Mouse (Mus musculus): Measurements from ENCODE around the gene Mosmo. TPM values are rescaled to one million over a fixed set of nuclear protein-coding genes. Genes with fewer than 3 reads are reported as not detected.

The Mosmo gene
- total and polyA plus RNA-seq, 2 experiments from 2014 or later: 9.9 to 51.1 TPM

DNA sequence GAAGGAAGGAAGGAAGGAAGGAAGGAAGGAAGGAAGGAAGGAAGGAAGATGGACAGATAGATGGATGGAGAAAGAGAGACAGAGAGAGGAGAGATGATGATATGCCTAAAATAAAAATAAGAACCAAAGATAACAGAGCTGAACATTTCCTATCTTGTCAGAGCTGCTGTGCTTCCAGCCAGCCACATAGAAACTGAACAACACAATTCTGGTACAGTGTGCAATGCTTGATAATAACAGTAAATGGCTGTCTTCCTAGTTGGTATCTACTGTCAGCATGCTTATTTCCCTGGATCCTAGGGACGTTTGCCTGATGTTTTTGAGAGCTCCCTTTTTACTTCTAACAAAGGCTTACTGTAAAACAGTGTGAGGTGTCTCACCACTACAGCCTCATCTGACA is 94.0 kb downstream of the Mosmo start:
- TF ChIP-seq CTCF (IDR thresholded peaks at IDR 0.05; ENCODE audit: low read depth): no peak
- no peak for TF ChIP-seq EP300 (IDR thresholded peaks at IDR 0.05; ENCODE audit: low read depth)
- 30% methylated on average over 1 of the region's 1 CpGs for WGBS

DNA sequence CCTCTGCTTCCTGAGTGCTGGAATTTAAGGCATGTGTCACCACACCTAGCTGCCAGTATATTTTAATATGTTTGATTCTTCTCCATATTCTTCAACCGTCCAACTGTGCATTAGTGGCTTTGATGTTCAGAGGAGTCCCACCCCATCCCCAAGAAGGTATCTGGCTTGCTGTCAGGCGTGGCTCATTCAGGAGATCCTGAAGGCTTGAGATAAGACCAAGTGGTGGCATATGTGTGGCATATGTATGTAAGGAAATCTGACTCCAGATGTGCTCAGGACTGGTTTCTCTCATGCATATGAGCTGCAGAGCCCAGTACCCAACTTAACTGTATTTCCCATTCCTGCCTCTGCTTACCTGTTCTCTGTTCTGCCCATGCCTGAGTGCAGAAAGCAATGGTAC is 100.6 kb downstream of the Mosmo start:
- Histone ChIP-seq H3K9ac (replicated peaks; ENCODE audit: low read depth, low read length) (no peak overlapping the region), H3K27me3 (ENCODE audit: control insufficient read depth, insufficient read depth, low read length) (no peaks in the 10 kb centered on the region), H3K9me3 (replicated peaks; ENCODE audit: control insufficient read depth, low read length) (no peaks in the 10 kb centered on the region), H3K4me1 (ENCODE audit: control insufficient read depth, insufficient read depth) (no peaks in the 10 kb centered on the region), H3K4me3 (ENCODE audit: low read depth, low read length) (no peak overlapping the region), H3K27ac (ENCODE audit: low read depth) (no peak overlapping the region), H3K36me3 (replicated peaks; ENCODE audit: control insufficient read depth, insufficient read depth, low read length) (no peaks in the 10 kb centered on the region), H3K4me2 (ENCODE audit: low read depth, low read length) (no peak overlapping the region)
- ATAC-seq (ENCODE audit: insufficient read depth, low read depth) (no peak), DNase-seq (ENCODE audit: low spot score) (no peak)
- WGBS: 43% methylated on average over 2 of the region's 2 CpGs
- TF ChIP-seq EP300 (IDR thresholded peaks at IDR 0.05; ENCODE audit: low read depth) (no peak), CTCF (IDR thresholded peaks at IDR 0.05; ENCODE audit: low read depth) (no peak)

More for the DNA sequence above, 94.0 kb downstream of the Mosmo start:
- no peaks in the 10 kb centered on the region for H3K4me1 ChIP-seq (ENCODE audit: control insufficient read depth, insufficient read depth)
- DNase-seq (ENCODE audit: low spot score): no peak
- no peak overlapping the region for H3K27ac ChIP-seq (ENCODE audit: low read depth)
- H3K4me3 ChIP-seq (ENCODE audit: low read depth, low read length): no peak overlapping the region
- no peak overlapping the region for H3K4me2 ChIP-seq (ENCODE audit: low read depth, low read length)
- no peak for ATAC-seq (ENCODE audit: insufficient read depth, low read depth)
- no peaks in the 10 kb centered on the region for H3K9me3 ChIP-seq (replicated peaks; ENCODE audit: control insufficient read depth, low read length)
- H3K27me3 ChIP-seq (ENCODE audit: control insufficient read depth, insufficient read depth, low read length): no peaks in the 10 kb centered on the region
- H3K36me3 ChIP-seq (replicated peaks; ENCODE audit: control insufficient read depth, insufficient read depth, low read length): no peaks in the 10 kb centered on the region
- no peak overlapping the region for H3K9ac ChIP-seq (replicated peaks; ENCODE audit: low read depth, low read length)

Other genes starting within 250 kb of the Mosmo start
- 734 and 751 TPM in 2 replicates for gene Uqcrc2, start 42.4 kb upstream of the Mosmo start, total RNA-seq (2014; rRNA removed; ENCODE audit: low replicate concordance)
- gene Uqcrc2, start 42.4 kb upstream of the Mosmo start, polyA plus RNA-seq (2015; fragmentation: Nextera tagmentation; extraction: Ambion mirVana): 791 and 812 TPM in 2 replicates
- not detected in 2 replicates for gene Pdzd9, start 7.3 kb upstream of the Mosmo start, total RNA-seq (2014; rRNA removed; ENCODE audit: low replicate concordance)
- gene Pdzd9, start 7.3 kb upstream of the Mosmo start, polyA plus RNA-seq (2015; fragmentation: Nextera tagmentation; extraction: Ambion mirVana): 0.37 and 0.44 TPM in 2 replicates
- 0.04 and 2.2 TPM in 2 replicates for gene Vwa3a, start 61.7 kb downstream of the Mosmo start, total RNA-seq (2014; rRNA removed; ENCODE audit: low replicate concordance)
- gene Vwa3a, start 61.7 kb downstream of the Mosmo start, polyA plus RNA-seq (2015; fragmentation: Nextera tagmentation; extraction: Ambion mirVana): 0.85 and 1.1 TPM in 2 replicates
- gene Gm5737, start 134.7 kb downstream of the Mosmo start, total RNA-seq (2014; rRNA removed; ENCODE audit: low replicate concordance): not detected in 2 replicates
- gene Gm5737, start 134.7 kb downstream of the Mosmo start, polyA plus RNA-seq (2015; fragmentation: Nextera tagmentation; extraction: Ambion mirVana): not detected in 2 replicates
- 31.9 and 48.2 TPM in 2 replicates for gene Eef2k, start 165.2 kb downstream of the Mosmo start, total RNA-seq (2014; rRNA removed; ENCODE audit: low replicate concordance)
- gene Eef2k, start 165.2 kb downstream of the Mosmo start, polyA plus RNA-seq (2015; fragmentation: Nextera tagmentation; extraction: Ambion mirVana): 22.7 and 23.6 TPM in 2 replicates
- 14.5 and 20.6 TPM in 2 replicates for gene Polr3e, start 240.1 kb downstream of the Mosmo start, total RNA-seq (2014; rRNA removed; ENCODE audit: low replicate concordance)
- 11.5 and 12.2 TPM in 2 replicates for gene Polr3e, start 240.1 kb downstream of the Mosmo start, polyA plus RNA-seq (2015; fragmentation: Nextera tagmentation; extraction: Ambion mirVana)

Data from heart, postnatal 0 days (tissue).